Comparison of ENCODE assay signal across 27 mouse cellular contexts in the genomic region with DNA sequence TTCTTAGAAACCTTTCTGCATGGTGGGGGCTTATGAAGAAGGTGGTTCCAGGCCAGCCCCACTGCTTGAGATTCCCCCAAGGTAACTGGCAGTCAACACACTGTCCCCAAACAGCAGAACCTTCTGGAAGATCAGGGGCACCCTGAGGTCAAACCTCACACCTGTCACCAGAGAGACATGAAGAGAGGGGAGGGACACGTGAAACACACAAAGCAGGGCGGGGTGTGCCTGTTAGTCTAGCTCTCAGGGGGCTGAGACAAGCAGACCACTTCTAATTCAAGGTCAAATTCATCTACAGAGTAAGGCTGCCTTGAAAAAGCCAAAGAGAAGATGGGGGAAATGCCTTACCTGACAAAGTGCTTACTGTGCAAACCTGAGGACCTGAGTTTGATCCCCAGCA. TPM values are rescaled to one million over a fixed set of nuclear protein-coding genes. Genes with fewer than 3 reads are reported as not detected.
A peak's percentile ranks its signal among the peaks of the same experiment; 100 is the strongest.
DNase-seq lines count a peak whose midpoint lies in the region; ATAC-seq and TF ChIP-seq lines count a peak whose summit lies in the region.
"Had no signal": no experiment of that assay in that cellular context is flagged by ENCODE, and none has a peak within 500 bp of the region (broad histone marks: within the 10 kb centered on the region; RNA-seq: fewer than 3 reads in every experiment).

No protein-coding gene starts in this region.

- H3K4me3 ChIP-seq in forebrain, embryonic 10.5 days: no peak overlapping the region
- no peak overlapping the region for H3K4me3 ChIP-seq in forebrain, embryonic 14.5 days (ENCODE audit: low read depth, low read length)
- H3K4me3 ChIP-seq in kidney, embryonic 14.5 days (ENCODE audit: low read length): no peak overlapping the region
- H3K4me3 ChIP-seq in kidney, adult 2 months (ENCODE audit: insufficient read depth, low read depth, low read length): no peak overlapping the region
- no peak overlapping the region for H3K4me3 ChIP-seq in midbrain, embryonic 16.5 days (ENCODE audit: low read depth, low read length)
- no peak overlapping the region for H3K4me3 ChIP-seq in midbrain, embryonic 11.5 days (ENCODE audit: low read depth, low read length)
- H3K4me3 ChIP-seq in limb, embryonic 13.5 days: no peak overlapping the region
- H3K4me3 ChIP-seq: forebrain, embryonic 13.5 days; heart, embryonic 12.5 days; liver, embryonic 12.5 days; megakaryocyte, embryonic 14.5 days; midbrain, embryonic 13.5 days had no signal

- H3K9ac ChIP-seq in forebrain, embryonic 14.5 days (ENCODE audit: low read length): no peak overlapping the region
- H3K9ac ChIP-seq in kidney, embryonic 14.5 days (ENCODE audit: low read depth, low read length): no peak overlapping the region
- no peak overlapping the region for H3K9ac ChIP-seq in midbrain, embryonic 16.5 days (ENCODE audit: low read depth, low read length)
- no peak overlapping the region for H3K9ac ChIP-seq in midbrain, embryonic 11.5 days (ENCODE audit: low read length)
- H3K9ac ChIP-seq in limb, embryonic 13.5 days: no peak overlapping the region
- H3K9ac ChIP-seq: forebrain, embryonic 13.5 days; heart, embryonic 12.5 days; liver, embryonic 12.5 days; liver, postnatal 0 days; midbrain, embryonic 13.5 days had no signal

- TF ChIP-seq CTCF in kidney, adult 2 months (conservative IDR thresholded peaks at IDR 0.05; ENCODE audit: insufficient read depth, insufficient read length, low read depth, low read length): no peak

- H3K27me3 ChIP-seq in forebrain, embryonic 10.5 days (ENCODE audit: poor library complexity, severe bottlenecking): no peaks in the 10 kb centered on the region
- H3K27me3 ChIP-seq in forebrain, embryonic 14.5 days (replicated peaks; ENCODE audit: control insufficient read depth, insufficient read depth, low read length): no peaks in the 10 kb centered on the region
- H3K27me3 ChIP-seq in kidney, embryonic 14.5 days (ENCODE audit: control insufficient read depth, insufficient read depth, low read length): 0 out of 2 replicates have a peak, but pooled peaks cover 4% of the 10 kb centered on the region
- H3K27me3 ChIP-seq in kidney, adult 2 months (replicated peaks; ENCODE audit: control insufficient read depth, insufficient read depth, low read length): no peaks in the 10 kb centered on the region
- H3K27me3 ChIP-seq in midbrain, embryonic 16.5 days (ENCODE audit: control insufficient read depth, insufficient read depth, low read depth, low read length): no peaks in the 10 kb centered on the region
- H3K27me3 ChIP-seq in midbrain, embryonic 11.5 days (ENCODE audit: control insufficient read depth, insufficient read depth, low read length): no peaks in the 10 kb centered on the region
- no peaks in the 10 kb centered on the region for H3K27me3 ChIP-seq in limb, embryonic 13.5 days
- H3K27me3 ChIP-seq: CH12.LX; forebrain, embryonic 13.5 days; heart, embryonic 12.5 days; liver, embryonic 12.5 days; midbrain, embryonic 13.5 days; Patski had no signal

- ATAC-seq in forebrain, embryonic 14.5 days: no peak
- no peak; the same call in 1 of the 2 replicates for ATAC-seq in kidney, embryonic 14.5 days (ENCODE audit: low FRiP score, low TSS enrichment)
- no peak for ATAC-seq in midbrain, embryonic 16.5 days
- no peak for ATAC-seq in midbrain, embryonic 11.5 days (ENCODE audit: low FRiP score)
- ATAC-seq in limb, embryonic 13.5 days (ENCODE audit: low FRiP score, low read depth): no peak
- ATAC-seq in cerebellum, adult (ENCODE audit: insufficient number of reproducible peaks, low FRiP score, low TSS enrichment): no peak
- ATAC-seq: forebrain, embryonic 13.5 days; intestine, embryonic 16.5 days; liver, embryonic 12.5 days; liver, postnatal 0 days; Patski had no signal

- no peaks in the 10 kb centered on the region for H3K9me3 ChIP-seq in forebrain, embryonic 10.5 days
- H3K9me3 ChIP-seq in forebrain, embryonic 14.5 days (replicated peaks; ENCODE audit: control insufficient read depth, low read length): no peaks in the 10 kb centered on the region
- H3K9me3 ChIP-seq in kidney, embryonic 14.5 days (ENCODE audit: control insufficient read depth, low read length): no peaks in the 10 kb centered on the region
- no peaks in the 10 kb centered on the region for H3K9me3 ChIP-seq in midbrain, embryonic 16.5 days (replicated peaks; ENCODE audit: control insufficient read depth, low read length, poor library complexity, severe bottlenecking)
- no peaks in the 10 kb centered on the region for H3K9me3 ChIP-seq in midbrain, embryonic 11.5 days (ENCODE audit: control insufficient read depth, low read length)
- H3K9me3 ChIP-seq in limb, embryonic 13.5 days: no peaks in the 10 kb centered on the region; the same call in 1 of the 2 replicates
- H3K9me3 ChIP-seq: forebrain, embryonic 13.5 days; heart, embryonic 12.5 days; liver, embryonic 12.5 days; megakaryocyte, embryonic 14.5 days; midbrain, embryonic 13.5 days had no signal

- H3K36me3 ChIP-seq in forebrain, embryonic 10.5 days (replicated peaks): no peaks in the 10 kb centered on the region
- H3K36me3 ChIP-seq in forebrain, embryonic 14.5 days (ENCODE audit: control insufficient read depth, insufficient read depth, low read length): 0 out of 2 replicates have a peak, but pooled peaks cover 6% of the 10 kb centered on the region
- no peaks in the 10 kb centered on the region for H3K36me3 ChIP-seq in kidney, embryonic 14.5 days (ENCODE audit: control insufficient read depth, insufficient read depth, low read length)
- no peaks in the 10 kb centered on the region for H3K36me3 ChIP-seq in kidney, adult 2 months (ENCODE audit: control insufficient read depth, insufficient read depth, low read length)
- H3K36me3 ChIP-seq in midbrain, embryonic 16.5 days (ENCODE audit: control insufficient read depth, insufficient read depth, low read length): no peaks in the 10 kb centered on the region; the same call in 1 of the 2 replicates
- no peaks in the 10 kb centered on the region for H3K36me3 ChIP-seq in midbrain, embryonic 11.5 days (ENCODE audit: control insufficient read depth, insufficient read depth, low read length)
- H3K36me3 ChIP-seq in limb, embryonic 13.5 days: 0 out of 2 replicates have a peak, but pooled peaks cover 4% of the 10 kb centered on the region
- H3K36me3 ChIP-seq: heart, embryonic 12.5 days; liver, embryonic 12.5 days had no signal

- H3K4me2 ChIP-seq in forebrain, embryonic 14.5 days (ENCODE audit: low read length): no peak overlapping the region
- no peak overlapping the region for H3K4me2 ChIP-seq in kidney, embryonic 14.5 days (replicated peaks; ENCODE audit: low read depth, low read length)
- H3K4me2 ChIP-seq in midbrain, embryonic 16.5 days (ENCODE audit: low read length): no peak overlapping the region
- H3K4me2 ChIP-seq in midbrain, embryonic 11.5 days: no peak overlapping the region
- H3K4me2 ChIP-seq in limb, embryonic 13.5 days (replicated peaks): no peak overlapping the region
- H3K4me2 ChIP-seq: forebrain, embryonic 13.5 days; heart, embryonic 12.5 days; liver, embryonic 12.5 days; midbrain, embryonic 13.5 days had no signal

- H3K4me1 ChIP-seq in forebrain, embryonic 10.5 days: peaks cover 29% of the 10 kb centered on the region
- peaks cover 10% of the 10 kb centered on the region for H3K4me1 ChIP-seq in forebrain, embryonic 14.5 days (ENCODE audit: control insufficient read depth, insufficient read depth, low read length)
- H3K4me1 ChIP-seq in kidney, embryonic 14.5 days (ENCODE audit: control insufficient read depth, insufficient read depth, low read length): peaks cover 25% of the 10 kb centered on the region
- H3K4me1 ChIP-seq in kidney, adult 2 months (ENCODE audit: control insufficient read depth, insufficient read depth, low read length): no peaks in the 10 kb centered on the region
- peaks cover 22% of the 10 kb centered on the region for H3K4me1 ChIP-seq in midbrain, embryonic 16.5 days (ENCODE audit: control insufficient read depth, insufficient read depth, low read length)
- H3K4me1 ChIP-seq in midbrain, embryonic 11.5 days (ENCODE audit: control insufficient read depth, insufficient read depth, low read length): peaks cover 5% of the 10 kb centered on the region
- peaks cover 51% of the 10 kb centered on the region for H3K4me1 ChIP-seq in limb, embryonic 13.5 days

- WGBS in forebrain, embryonic 10.5 days: 78% methylated on average over 2 of the region's 2 CpGs
- WGBS in forebrain, embryonic 14.5 days: 81% methylated on average over 2 of the region's 2 CpGs
- WGBS in kidney, embryonic 14.5 days: 40% methylated on average over 2 of the region's 2 CpGs
- 86% methylated on average over 2 of the region's 2 CpGs for WGBS in kidney, adult 2 months
- 66% methylated on average over 2 of the region's 2 CpGs for WGBS in midbrain, embryonic 16.5 days
- 75% methylated on average over 2 of the region's 2 CpGs for WGBS in midbrain, embryonic 11.5 days
- WGBS in limb, embryonic 13.5 days: 52% methylated on average over 2 of the region's 2 CpGs

- no peak for TF ChIP-seq POLR2A in kidney, adult 2 months (IDR thresholded peaks at IDR 0.05; ENCODE audit: low read depth, low read length)

- DNase-seq in forebrain, embryonic 10.5 days (ENCODE audit: extremely low spot score, low spot score): no peak
- DNase-seq in forebrain, embryonic 14.5 days (ENCODE audit: low spot score): no peak
- no peak for DNase-seq in kidney, adult 2 months
- no peak for DNase-seq in midbrain, embryonic 11.5 days (ENCODE audit: low spot score, missing footprints)
- DNase-seq: adrenal gland, adult 2 months; adrenal gland, postnatal 36 days; cerebellum, adult 2 months; cerebellum, postnatal 25 days; gastrocnemius, postnatal 14 days; heart, postnatal 10 days; liver, postnatal 0 days; lung, postnatal 36 days; right cerebral cortex, adult 18-20 months; spleen, adult 18-20 months; thymus, adult 18-20 months had no signal

- peak overlapping the region; percentile 20; the same call in 1 of the 2 replicates for H3K27ac ChIP-seq in forebrain, embryonic 10.5 days
- no peak overlapping the region for H3K27ac ChIP-seq in forebrain, embryonic 14.5 days (ENCODE audit: low read depth, low read length)
- H3K27ac ChIP-seq in kidney, embryonic 14.5 days (ENCODE audit: low read depth, low read length): peak overlapping the region; percentile 67
- H3K27ac ChIP-seq in kidney, adult 2 months (ENCODE audit: insufficient read depth, low read depth, low read length): no peak overlapping the region
- H3K27ac ChIP-seq in midbrain, embryonic 16.5 days (ENCODE audit: low read length): peak overlapping the region; percentile 35; the same call in 1 of the 2 replicates
- no peak overlapping the region for H3K27ac ChIP-seq in midbrain, embryonic 11.5 days (ENCODE audit: low read depth, low read length)
- peak overlapping the region; percentile 48; the same call in 1 of the 2 replicates for H3K27ac ChIP-seq in limb, embryonic 13.5 days
- H3K27ac ChIP-seq: forebrain, embryonic 13.5 days; liver, embryonic 12.5 days; midbrain, embryonic 13.5 days had no signal

RNA-seq across cellular contexts. Expression of a gene that starts 38.0 kb away (rescaled TPM):
- polyA plus RNA-seq in forebrain, embryonic 10.5 days (2016; fragmentation: Nextera tagmentation; extraction: Ambion mirVana): 12.3 and 14.3 TPM in 2 replicates
- polyA plus RNA-seq in forebrain, embryonic 14.5 days (2014; fragmentation: Nextera tagmentation; extraction: Ambion mirVana): 14.5 and 15.6 TPM in 2 replicates
- 57.7 and 70.2 TPM in 2 replicates for polyA plus RNA-seq in kidney, embryonic 14.5 days (2014; fragmentation: Nextera tagmentation; extraction: Ambion mirVana)
- 12.0 and 14.1 TPM in 2 replicates for polyA plus RNA-seq in kidney, adult 2 months (2012; rRNA removed)
- polyA plus RNA-seq in midbrain, embryonic 16.5 days (2015; fragmentation: Nextera tagmentation; extraction: Ambion mirVana): 27.0 and 32.2 TPM in 2 replicates
- 3.3 and 3.9 TPM in 2 replicates for polyA plus RNA-seq in midbrain, embryonic 11.5 days (2014; fragmentation: Nextera tagmentation; extraction: Ambion mirVana)
- 47.4 and 52.1 TPM in 2 replicates for polyA plus RNA-seq in limb, embryonic 13.5 days (2015; fragmentation: Nextera tagmentation; extraction: Ambion mirVana)

Comparison
In these comparisons a context has a peak if more than half of its experiments do, and no peak if none do; other contexts are left out.
1. H3K27ac ChIP-seq: peak in forebrain, embryonic 10.5 days (single experiment), kidney, embryonic 14.5 days (single experiment), midbrain, embryonic 16.5 days (single experiment) and limb, embryonic 13.5 days (single experiment); none in forebrain, embryonic 14.5 days (single experiment), kidney, adult 2 months (single experiment) and midbrain, embryonic 11.5 days (single experiment).